Mouse (Mus musculus) heart, adult 2 months (tissue): ENCODE measurements around the gene Dmap1.

Experiments
- CTCF ChIP-seq: fragments of 200-600 bp; IDR thresholded peaks from 2 replicates; pipeline ENCODE4 v1.8.1; 2022; ENCODE audit warnings: antibody characterized with exemption, mild to moderate bottlenecking, moderate library complexity
- POLR2A ChIP-seq: fragments of 200-500 bp; IDR thresholded peaks from 2 replicates; pipeline ENCODE4 v1.6.1; 2011; ENCODE audit warnings: mild to moderate bottlenecking, low read depth, low read length, control low read depth; ENCODE audit not compliant: insufficient read depth

GRCm38 (mm10) chr4:117654016-117654702, 27.9 kb downstream of the Dmap1 start:
- TF ChIP-seq POLR2A: no peak
- TF ChIP-seq CTCF: no peak
